Mouse (Mus musculus): ENCODE measurements at regions not wholly inside any gene's neighbourhood (a gene's known extent, or its start where the extent isn't known, plus 50 kb on each side); places are given as distances from the start of the nearest gene placed in this dataset.

GRCm38 (mm10) chr2:124718985-124719384, 348.9 kb upstream of the Slc24a5 start:
- no peak for DNase-seq

- no peak for DNase-seq
Observed at GRCm38 (mm10) chr2:124719820-124720478, 348.0 kb upstream of the Slc24a5 start.

- peak; percentile 44 for DNase-seq
Observed at GRCm38 (mm10) chr2:124720593-124721445, 347.1 kb upstream of the Slc24a5 start.

GRCm38 (mm10) chr2:124724171-124724570, 343.8 kb upstream of the Slc24a5 start:
- DNase-seq: no peak

GRCm38 (mm10) chr2:124724827-124725480, 343.0 kb upstream of the Slc24a5 start:
- no peak for DNase-seq

- no peak for DNase-seq
Observed at GRCm38 (mm10) chr2:124727979-124728378, 339.9 kb upstream of the Slc24a5 start.

GRCm38 (mm10) chr2:124732593-124732992, 335.3 kb upstream of the Slc24a5 start:
- DNase-seq: no peak

- no peak for DNase-seq
Observed at GRCm38 (mm10) chr2:124740848-124741247, 327.1 kb upstream of the Slc24a5 start.

- no peak for DNase-seq
Observed at GRCm38 (mm10) chr2:124742964-124743363, 325.0 kb upstream of the Slc24a5 start.

GRCm38 (mm10) chr2:124745045-124745444, 322.9 kb upstream of the Slc24a5 start:
- DNase-seq: no peak

GRCm38 (mm10) chr2:124747119-124747518, 320.8 kb upstream of the Slc24a5 start:
- no peak for DNase-seq

GRCm38 (mm10) chr2:124747627-124748026, 320.3 kb upstream of the Slc24a5 start:
- peak; percentile 42 for DNase-seq

- no peak for DNase-seq
Observed at GRCm38 (mm10) chr2:124751832-124752231, 316.1 kb upstream of the Slc24a5 start.

- no peak for DNase-seq
Observed at GRCm38 (mm10) chr2:124753717-124754116, 314.2 kb upstream of the Slc24a5 start.

- no peak for DNase-seq
Observed at GRCm38 (mm10) chr2:124755244-124755643, 312.7 kb upstream of the Slc24a5 start.

- DNase-seq: no peak
Observed at GRCm38 (mm10) chr2:124758992-124759391, 308.9 kb upstream of the Slc24a5 start.

- no peak for DNase-seq
Observed at GRCm38 (mm10) chr2:124763650-124764049, 304.3 kb upstream of the Slc24a5 start.

GRCm38 (mm10) chr2:124764186-124764910, 303.6 kb upstream of the Slc24a5 start:
- DNase-seq: no peak

GRCm38 (mm10) chr2:124769267-124769967, 298.5 kb upstream of the Slc24a5 start:
- no peak for DNase-seq

GRCm38 (mm10) chr2:124770028-124770427, 297.9 kb upstream of the Slc24a5 start:
- no peak for DNase-seq

- DNase-seq: no peak
Observed at GRCm38 (mm10) chr2:124772055-124772708, 295.7 kb upstream of the Slc24a5 start.

GRCm38 (mm10) chr2:124775737-124776136, 292.2 kb upstream of the Slc24a5 start:
- no peak for DNase-seq

Measured in right cerebral cortex, postnatal 25 days (tissue).